10 mouse cellular contexts compared by ENCODE assay signal in the genomic region with DNA sequence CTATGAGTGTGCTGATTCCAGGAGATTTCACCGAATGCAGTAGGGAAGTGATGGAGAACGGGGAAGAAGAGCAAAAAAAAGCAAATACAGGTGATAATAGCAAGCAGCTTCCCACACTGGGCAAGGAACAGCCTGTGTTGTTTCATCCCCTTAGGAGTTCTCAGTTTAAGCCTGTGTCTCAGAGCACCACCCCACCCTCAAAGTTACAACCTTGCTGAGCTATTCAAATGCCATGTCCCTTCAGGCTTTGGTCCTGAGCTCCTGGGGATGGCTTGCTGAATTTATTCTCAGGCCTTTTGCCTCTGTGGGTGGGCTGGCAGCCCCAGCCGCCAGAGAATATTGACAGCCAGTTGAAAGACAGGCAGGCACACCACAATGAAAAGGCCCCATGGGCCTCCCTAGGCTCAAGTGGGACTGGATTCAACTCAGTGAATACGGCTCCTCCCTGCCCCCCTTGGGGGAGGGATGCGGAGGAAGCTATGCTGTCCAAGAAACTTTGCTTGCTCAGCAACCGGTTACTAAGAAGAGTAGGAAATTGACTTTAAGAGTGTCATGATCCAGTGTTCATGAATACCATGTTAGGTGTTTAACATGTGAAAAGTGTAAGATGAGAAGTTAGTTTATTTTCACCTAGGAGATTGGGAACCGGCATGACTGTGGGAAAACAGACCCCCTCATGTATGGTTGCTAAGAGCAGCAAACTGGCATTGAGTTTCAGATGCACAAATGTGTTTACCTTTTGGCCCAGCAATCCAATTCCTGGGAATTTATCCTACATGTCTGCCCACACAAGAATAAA.
DNase-seq lines count a peak whose midpoint lies in the region; ATAC-seq lines count a peak whose summit lies in the region.
"Had no signal": no experiment of that assay in that cellular context is flagged by ENCODE, and none has a peak within 500 bp of the region (broad histone marks: within the 10 kb centered on the region; RNA-seq: fewer than 3 reads in every experiment).

No protein-coding gene starts in this region.

- no peak overlapping the region for H3K9ac ChIP-seq in hindbrain, embryonic 14.5 days
- no peak overlapping the region for H3K9ac ChIP-seq in neural tube, embryonic 13.5 days
- H3K9ac ChIP-seq: heart, embryonic 12.5 days; limb, embryonic 15.5 days had no signal

- H3K4me3 ChIP-seq in hindbrain, embryonic 14.5 days (replicated peaks; ENCODE audit: low read length): no peak overlapping the region
- H3K4me3 ChIP-seq in neural tube, embryonic 13.5 days: no peak overlapping the region
- H3K4me3 ChIP-seq: heart, embryonic 12.5 days; limb, embryonic 15.5 days had no signal

- peak; percentile 29 for DNase-seq in left cerebral cortex, postnatal 4 days
- no peak for DNase-seq in left cerebral cortex, adult 9 months (ENCODE audit: low spot score in 2 of 2)
- DNase-seq in embryo, embryonic 9.5 days (ENCODE audit: extremely low spot score): peak; percentile 50
- DNase-seq in hindbrain, embryonic 14.5 days (ENCODE audit: low spot score): peak; percentile 25
- no peak for DNase-seq in gastrocnemius, postnatal 25 days
- DNase-seq in adrenal gland, adult 8-10 months: no peak
- no peak for DNase-seq in lung, postnatal 25 days (ENCODE audit: low spot score)

- peaks cover 14% of the 10 kb centered on the region for H3K27me3 ChIP-seq in hindbrain, embryonic 14.5 days (ENCODE audit: control insufficient read depth, insufficient read depth, low read length)
- H3K27me3 ChIP-seq in neural tube, embryonic 13.5 days: peaks cover 28% of the 10 kb centered on the region
- H3K27me3 ChIP-seq: heart, embryonic 12.5 days had no signal

- ATAC-seq in hindbrain, embryonic 14.5 days (ENCODE audit: low FRiP score): peak; percentile 86
- peak; percentile 71; the same call in 1 of the 2 replicates for ATAC-seq in neural tube, embryonic 13.5 days (ENCODE audit: low read depth)

- 20% methylated on average over 7 of the region's 7 CpGs for WGBS in hindbrain, embryonic 14.5 days
- WGBS in neural tube, embryonic 13.5 days: 30% methylated on average over 7 of the region's 7 CpGs

- H3K4me2 ChIP-seq in hindbrain, embryonic 14.5 days (replicated peaks): no peak overlapping the region
- no peak overlapping the region for H3K4me2 ChIP-seq in neural tube, embryonic 13.5 days
- H3K4me2 ChIP-seq: heart, embryonic 12.5 days; limb, embryonic 15.5 days had no signal

- H3K4me1 ChIP-seq in hindbrain, embryonic 14.5 days (replicated peaks; ENCODE audit: control insufficient read depth, insufficient read depth, low read length): no peaks in the 10 kb centered on the region
- H3K4me1 ChIP-seq in neural tube, embryonic 13.5 days (replicated peaks): peaks cover 5% of the 10 kb centered on the region; the same call in 1 of the 2 replicates
- H3K4me1 ChIP-seq: heart, embryonic 12.5 days; limb, embryonic 15.5 days had no signal

- no peaks in the 10 kb centered on the region for H3K9me3 ChIP-seq in hindbrain, embryonic 14.5 days (ENCODE audit: control insufficient read depth, low read length)
- H3K9me3 ChIP-seq in neural tube, embryonic 13.5 days: no peaks in the 10 kb centered on the region
- H3K9me3 ChIP-seq: heart, embryonic 12.5 days; limb, embryonic 15.5 days had no signal

- intact Hi-C loops in left cerebral cortex, postnatal 4 days (cut with DNase I): no loop called here

- no peak overlapping the region for H3K27ac ChIP-seq in hindbrain, embryonic 14.5 days
- no peak overlapping the region for H3K27ac ChIP-seq in neural tube, embryonic 13.5 days (replicated peaks)
- H3K27ac ChIP-seq: limb, embryonic 15.5 days had no signal

- no peaks in the 10 kb centered on the region for H3K36me3 ChIP-seq in hindbrain, embryonic 14.5 days (replicated peaks; ENCODE audit: control insufficient read depth, insufficient read depth)
- H3K36me3 ChIP-seq in neural tube, embryonic 13.5 days: no peaks in the 10 kb centered on the region
- H3K36me3 ChIP-seq: heart, embryonic 12.5 days; limb, embryonic 15.5 days had no signal

Comparison
In these comparisons a context has a peak if more than half of its experiments do, and no peak if none do; other contexts are left out.
1. DNase-seq: peak in left cerebral cortex, postnatal 4 days (single experiment), embryo, embryonic 9.5 days (single experiment) and hindbrain, embryonic 14.5 days (single experiment); none in left cerebral cortex, adult 9 months (0 of 2), gastrocnemius, postnatal 25 days (single experiment), adrenal gland, adult 8-10 months (single experiment) and lung, postnatal 25 days (single experiment).